Mouse (Mus musculus) embryonic facial prominence, embryonic 14.5 days (tissue): ENCODE measurements around the gene Agr3. TPM values are rescaled to one million over a fixed set of nuclear protein-coding genes. Genes with fewer than 3 reads are reported as not detected.
A peak's percentile ranks its signal among the peaks of the same experiment; 100 is the strongest.

ENCODE experiments used
- ATAC-seq: fragments of 200-750 bp; cut with Nextera tagmentation; 2 replicates; pipeline ENCODE4 v1.8.0; 2017; ENCODE audit warnings: low read depth, moderate number of reproducible peaks, moderate TSS enrichment
- DNase-seq: peaks from one replicate; pipeline ENCODE4 v3.0.0-alpha.2; 2015; ENCODE audit warnings: low spot score
- H3K27ac ChIP-seq: fragments of 300-500 bp; sonication (generic); replicated peaks from 2 replicates; pipeline ENCODE4 v1.5.1; 2014; ENCODE audit warnings: low read depth, mild to moderate bottlenecking, low read length, moderate library complexity
- H3K27me3 ChIP-seq: fragments of 300-500 bp; sonication (generic); replicated peaks from 2 replicates; pipeline ENCODE4 v1.6.1; 2014; ENCODE audit warnings: low read length; ENCODE audit not compliant: control insufficient read depth, insufficient read depth
- H3K36me3 ChIP-seq: fragments of 300-500 bp; sonication (generic); 2 replicates; pipeline ENCODE4 v1.6.1; 2014; ENCODE audit warnings: low read length, mixed read lengths; ENCODE audit not compliant: control insufficient read depth, insufficient read depth
- H3K4me1 ChIP-seq: fragments of 300-500 bp; sonication (generic); 2 replicates; pipeline ENCODE4 v1.6.1; 2014; ENCODE audit warnings: antibody characterized with exemption, low read length; ENCODE audit not compliant: control insufficient read depth, insufficient read depth
- H3K4me2 ChIP-seq: fragments of 300-500 bp; sonication (generic); 2 replicates; pipeline ENCODE4 v1.6.1; 2014; ENCODE audit warnings: low read depth, mild to moderate bottlenecking, low read length, moderate library complexity, mixed read lengths
- H3K4me3 ChIP-seq: fragments of 300-500 bp; sonication (generic); 2 replicates; pipeline ENCODE4 v1.5.1; 2014; ENCODE audit warnings: low read depth, mild to moderate bottlenecking, low read length
- H3K9ac ChIP-seq: fragments of 300-500 bp; sonication (generic); 2 replicates; pipeline ENCODE4 v1.6.1; 2014; ENCODE audit warnings: low read depth, mild to moderate bottlenecking, low read length, moderate library complexity, mixed read lengths
- H3K9me3 ChIP-seq: fragments of 300-500 bp; sonication (generic); 2 replicates; pipeline ENCODE4 v1.6.1; 2016; ENCODE audit warnings: low read length; ENCODE audit not compliant: control insufficient read depth
- WGBS: fragments of 180-500 bp; shearing (Covaris S2); extraction: QIAGEN DNeasy Blood & Tissue Kit; methylation state at CpG from one replicate; pipeline ENCODE4 v1.1.7; 2014; 5-methylcytosine and 5-hydroxymethylcytosine counted together
- polyA plus RNA-seq: library from polyadenylated mRNA; unstranded; fragments of >200 nt; fragmentation: Nextera tagmentation; extraction: Ambion mirVana; gene quantifications from 2 replicates; pipeline ENCODE4 v1.2.1, GENCODE M21; 2014

The Agr3 gene
- polyA plus RNA-seq, 1 experiment from 2014 or later, result 4.0 TPM

DNA sequence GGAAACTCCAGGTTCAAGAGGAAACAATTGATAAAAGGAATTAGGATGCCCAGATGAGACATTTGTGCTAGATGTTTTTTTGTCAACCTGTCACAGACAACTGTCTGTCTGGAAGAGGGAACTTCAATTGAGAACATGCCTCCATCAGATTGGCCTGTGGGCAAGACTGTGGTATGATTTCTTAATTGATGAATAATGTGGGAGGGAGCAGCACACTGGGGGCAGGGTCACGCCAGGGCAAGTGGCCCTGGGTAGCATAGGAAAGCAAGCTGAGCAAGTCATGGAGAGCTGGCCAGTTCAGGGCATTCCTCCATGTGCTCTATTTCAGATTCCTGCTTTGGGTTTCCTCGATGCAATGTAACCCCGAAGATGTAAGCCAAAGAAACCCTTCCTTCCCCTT lies 50.5 kb downstream of the Agr3 start:
- WGBS, result 71% methylated on average over 3 of the region's 3 CpGs
- Histone ChIP-seq H3K36me3 (no peaks in the 10 kb centered on the region), H3K4me3 (no peak overlapping the region), H3K9ac (no peak overlapping the region), H3K9me3 (no peaks in the 10 kb centered on the region), H3K4me2 (no peak overlapping the region), H3K4me1 (no peaks in the 10 kb centered on the region), H3K27me3 (no peaks in the 10 kb centered on the region), H3K27ac (no peak overlapping the region)
- DNase-seq (no peak), ATAC-seq (no peak)

DNA sequence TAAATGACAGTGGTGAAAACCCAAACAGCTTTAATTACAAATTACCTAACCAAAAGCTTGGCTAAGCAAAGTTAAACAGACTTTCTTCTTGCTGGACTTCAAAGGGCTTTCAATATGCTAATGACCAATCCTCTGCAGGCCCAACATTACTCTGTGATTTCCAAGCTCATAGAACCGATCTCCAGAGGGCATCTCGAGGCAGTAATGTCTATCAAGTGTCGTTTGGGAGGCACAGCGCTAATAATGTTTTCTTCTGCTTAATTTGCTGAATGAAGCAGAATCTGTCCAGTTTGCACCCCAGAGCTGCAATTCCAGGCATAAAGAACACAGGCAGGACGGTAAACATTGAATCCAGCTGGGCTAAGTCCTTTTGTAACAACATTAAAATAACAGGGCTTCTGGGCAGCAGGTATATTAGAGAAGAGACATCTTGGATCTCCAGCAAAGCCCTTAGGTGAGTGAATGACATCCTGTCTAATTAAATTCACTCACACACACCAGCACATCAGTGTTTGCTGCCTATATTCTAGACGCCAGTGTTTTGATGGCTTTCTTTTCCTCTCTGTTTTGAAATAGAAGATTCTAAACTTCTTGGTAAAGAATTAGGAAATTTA lies 52.3 kb downstream of the Agr3 start:
- Histone ChIP-seq H3K36me3 (no peaks in the 10 kb centered on the region), H3K9me3 (no peaks in the 10 kb centered on the region), H3K4me2 (no peak overlapping the region), H3K27me3 (no peaks in the 10 kb centered on the region), H3K4me1 (no peaks in the 10 kb centered on the region), H3K4me3 (no peak overlapping the region), H3K9ac (no peak overlapping the region), H3K27ac (no peak overlapping the region)
- DNase-seq, result no peak
- WGBS, result 31% methylated on average over 6 of the region's 6 CpGs
- no peak for ATAC-seq

DNA sequence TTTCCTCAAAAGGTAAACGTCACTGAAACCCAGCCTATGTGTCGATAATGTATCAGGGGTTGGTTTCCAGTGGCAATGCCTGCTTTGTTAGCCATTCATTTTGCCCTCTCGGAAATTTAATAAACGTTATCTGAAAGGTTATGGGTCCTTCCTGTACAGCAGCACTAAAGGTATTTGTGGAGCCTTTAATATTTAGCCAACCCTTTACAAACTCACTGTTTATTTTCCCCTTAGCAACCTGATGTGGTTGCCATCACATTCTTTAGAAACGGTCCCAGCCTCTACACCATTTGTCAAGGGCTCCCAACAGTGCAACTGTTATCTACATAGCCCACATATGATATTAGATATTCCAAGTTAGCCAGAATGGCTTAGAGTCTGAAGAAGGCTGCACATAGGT lies 54.2 kb downstream of the Agr3 start:
- no peaks in the 10 kb centered on the region for H3K9me3 ChIP-seq
- no peak for DNase-seq
- H3K36me3 ChIP-seq, result no peaks in the 10 kb centered on the region
- no peak for ATAC-seq
- H3K27me3 ChIP-seq, result no peaks in the 10 kb centered on the region
- no peak overlapping the region for H3K4me3 ChIP-seq
- H3K4me1 ChIP-seq, result no peaks in the 10 kb centered on the region
- 80% methylated on average over 5 of the region's 5 CpGs for WGBS
- H3K4me2 ChIP-seq, result no peak overlapping the region
- no peak overlapping the region for H3K9ac ChIP-seq
- no peak overlapping the region for H3K27ac ChIP-seq

DNA sequence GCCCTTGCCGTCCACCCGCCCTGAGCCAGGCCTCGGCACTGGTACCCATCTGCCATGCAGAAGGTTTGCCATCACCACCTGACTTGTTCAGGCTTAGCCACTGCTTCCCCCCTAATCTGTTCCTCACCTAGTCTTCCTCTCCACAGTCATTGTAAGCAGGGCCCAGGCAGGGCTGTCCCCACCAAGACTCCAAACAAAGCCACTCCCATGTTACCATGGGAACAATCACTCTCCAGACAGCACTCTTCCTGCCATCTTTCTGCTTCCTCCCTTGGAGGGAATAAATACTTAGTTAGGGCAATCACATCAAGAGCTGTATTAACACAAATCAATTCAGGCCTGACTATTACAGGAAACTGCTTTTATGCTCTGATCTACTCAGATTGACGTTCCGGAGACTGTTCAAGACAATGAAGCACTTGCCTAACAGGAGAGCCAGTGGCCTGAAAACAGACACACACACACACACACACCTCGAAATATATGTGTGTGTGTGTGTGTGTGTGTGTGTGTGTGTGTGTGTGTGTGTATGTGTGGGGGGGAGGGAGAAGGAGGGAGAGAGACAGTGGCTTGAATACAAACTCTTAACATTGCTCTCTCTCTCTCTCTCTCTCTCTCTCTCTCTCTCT lies 56.4 kb downstream of the Agr3 start:
- no peak overlapping the region for H3K4me3 ChIP-seq
- H3K4me1 ChIP-seq, result no peaks in the 10 kb centered on the region

DNA sequence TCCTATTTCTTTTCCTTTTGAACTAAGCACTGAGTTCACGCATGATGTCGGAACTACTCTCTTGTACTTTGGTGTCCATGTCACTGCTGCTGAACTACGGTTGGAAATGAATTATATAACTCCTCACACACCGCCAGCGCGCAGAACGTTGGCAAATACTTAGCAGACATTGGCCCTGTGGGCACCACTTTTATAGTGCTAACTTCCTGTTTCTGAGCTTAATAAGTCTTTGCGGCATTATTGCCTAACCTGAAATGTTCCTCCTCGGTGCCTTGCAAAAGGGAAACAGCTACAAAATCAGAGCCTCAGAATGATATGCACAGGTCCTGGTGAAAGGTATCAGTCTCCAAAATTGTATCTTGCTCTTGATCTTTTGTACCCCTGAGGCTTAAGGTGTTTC lies 58.1 kb downstream of the Agr3 start:
- DNase-seq, result no peak
- no peak for ATAC-seq

More for the DNA sequence above, 56.4 kb downstream of the Agr3 start:
- H3K27ac ChIP-seq, result no peak overlapping the region
- H3K27me3 ChIP-seq, result no peaks in the 10 kb centered on the region
- no peak overlapping the region for H3K4me2 ChIP-seq
- H3K9ac ChIP-seq, result no peak overlapping the region
- no peaks in the 10 kb centered on the region for H3K9me3 ChIP-seq
- peak; percentile 79; the same call in 1 of the 2 replicates for ATAC-seq
- WGBS, result 49% methylated on average over 6 of the region's 6 CpGs
- H3K36me3 ChIP-seq, result no peaks in the 10 kb centered on the region
- peak; percentile 73 for DNase-seq

DNA sequence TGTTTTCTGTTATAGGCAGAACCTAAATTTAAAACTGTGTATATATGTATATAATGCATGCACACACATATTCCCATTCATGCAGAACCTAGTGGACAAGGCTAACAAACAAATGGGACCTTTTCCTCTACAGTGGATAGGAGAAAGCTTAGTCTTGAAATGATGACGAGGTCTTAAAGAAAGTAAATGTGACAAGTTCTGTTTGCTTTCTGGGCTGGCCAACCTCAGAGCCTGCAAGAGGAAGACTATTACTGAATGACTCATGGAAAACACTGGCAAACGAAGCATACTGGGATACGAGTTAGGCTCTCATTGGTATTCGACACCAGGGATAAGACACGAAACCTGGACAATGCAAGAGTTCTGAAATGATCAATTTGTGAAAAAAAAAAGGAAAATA lies 59.3 kb downstream of the Agr3 start:
- Histone ChIP-seq H3K9me3 (no peaks in the 10 kb centered on the region), H3K9ac (no peak overlapping the region), H3K4me1 (no peaks in the 10 kb centered on the region), H3K27ac (no peak overlapping the region), H3K36me3 (no peaks in the 10 kb centered on the region), H3K27me3 (no peaks in the 10 kb centered on the region), H3K4me3 (no peak overlapping the region), H3K4me2 (no peak overlapping the region)
- ATAC-seq (no peak), DNase-seq (no peak)
- 86% methylated on average over 5 of the region's 5 CpGs for WGBS

More for the DNA sequence above, 58.1 kb downstream of the Agr3 start:
- Histone ChIP-seq H3K36me3 (no peaks in the 10 kb centered on the region), H3K9ac (no peak overlapping the region), H3K4me1 (no peaks in the 10 kb centered on the region), H3K27me3 (no peaks in the 10 kb centered on the region), H3K9me3 (no peaks in the 10 kb centered on the region), H3K4me3 (no peak overlapping the region), H3K4me2 (no peak overlapping the region), H3K27ac (no peak overlapping the region)
- 92% methylated on average over 9 of the region's 9 CpGs for WGBS

DNA sequence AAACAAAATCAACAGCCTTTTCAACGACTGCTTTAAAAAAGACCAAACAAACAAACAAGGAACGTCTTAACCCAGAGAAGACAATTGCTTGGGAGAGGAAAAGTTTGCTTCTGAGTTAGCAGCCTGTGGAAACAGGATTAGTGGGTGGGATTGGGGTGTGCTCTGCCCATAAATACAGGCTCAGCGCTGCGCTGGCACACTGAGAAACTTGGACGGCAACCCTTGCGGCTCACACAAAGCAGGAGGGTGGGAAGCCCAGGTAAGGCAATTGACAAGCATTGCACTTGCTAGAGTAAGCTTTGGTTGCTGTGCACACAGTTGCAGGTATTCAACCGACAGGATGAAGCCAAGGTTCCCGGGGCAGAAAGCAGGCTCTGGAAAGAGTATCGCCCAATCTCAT lies 67.3 kb downstream of the Agr3 start, which contains the start of gene Agr2:
Gene Agr2, plus strand, starts transcription at position 197 of the 400 bp plus-strand sequence.
- peak; percentile 87 for ATAC-seq
- no peaks in the 10 kb centered on the region for H3K27me3 ChIP-seq

DNA sequence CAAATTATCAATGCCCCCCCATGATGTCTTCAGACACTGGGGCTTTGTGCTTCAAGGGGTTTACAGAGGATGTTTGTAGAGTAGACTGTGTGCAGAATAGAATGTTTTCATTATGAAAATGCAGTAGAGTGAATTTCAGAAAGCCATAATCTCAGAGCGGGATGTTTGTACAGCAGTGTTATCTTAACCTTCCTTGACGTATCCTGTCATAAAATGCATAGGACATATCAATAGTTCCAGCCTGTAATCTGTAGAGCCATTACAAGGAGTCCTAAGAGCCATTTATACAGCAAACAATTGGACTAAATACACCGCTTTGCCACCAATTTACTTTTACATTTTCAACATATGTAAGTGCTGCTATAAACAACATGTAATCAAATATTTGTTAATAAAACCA lies 68.2 kb downstream of the Agr3 start:
- ATAC-seq (no peak), DNase-seq (no peak)
- WGBS, result 66% methylated on average over 3 of the region's 3 CpGs

More for the DNA sequence above, 67.3 kb downstream of the Agr3 start, which contains the start of gene Agr2:
- Histone ChIP-seq H3K4me2 (no peak within 1 kb of the TSS; the same call in 1 of the 2 replicates), H3K27ac (no peak within 1 kb of the TSS), H3K4me1 (no peaks in the 10 kb centered on the region), H3K36me3 (no peaks in the 10 kb centered on the region), H3K9me3 (no peaks in the 10 kb centered on the region), H3K9ac (no peak within 1 kb of the TSS), H3K4me3 (no peak within 1 kb of the TSS)
- peak; percentile 61 for DNase-seq
- WGBS, result 70% methylated on average over 9 of the region's 9 CpGs

DNA sequence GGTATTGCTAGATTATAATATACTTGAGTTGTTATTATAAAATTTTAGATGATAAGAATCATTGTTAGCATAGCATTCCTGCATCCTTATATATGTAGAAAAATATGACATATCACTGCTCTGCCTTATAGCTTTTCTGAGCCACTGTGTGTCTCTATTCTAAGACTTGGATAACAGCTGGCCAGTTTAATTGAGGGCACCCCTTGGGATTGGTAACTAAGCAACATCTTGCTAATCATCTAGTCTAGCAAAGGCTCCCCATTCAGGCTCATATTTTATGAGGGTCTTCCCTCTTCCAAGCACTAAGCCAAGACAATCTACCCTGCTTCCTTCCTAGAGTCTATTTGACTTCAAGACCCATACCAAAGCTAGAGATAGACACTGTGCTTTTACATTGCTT lies 68.7 kb downstream of the Agr3 start:
- DNase-seq (peak; percentile 18), ATAC-seq (no peak)
- no peak overlapping the region for H3K27ac ChIP-seq
- H3K27me3 ChIP-seq, result no peaks in the 10 kb centered on the region
- H3K4me1 ChIP-seq, result no peaks in the 10 kb centered on the region
- no peaks in the 10 kb centered on the region for H3K9me3 ChIP-seq
- H3K9ac ChIP-seq, result no peak overlapping the region
- no peak overlapping the region for H3K4me2 ChIP-seq
- no peak overlapping the region for H3K4me3 ChIP-seq
- no peaks in the 10 kb centered on the region for H3K36me3 ChIP-seq

More for the DNA sequence above, 68.2 kb downstream of the Agr3 start:
- H3K9me3 ChIP-seq, result no peaks in the 10 kb centered on the region
- no peak overlapping the region for H3K4me2 ChIP-seq
- no peaks in the 10 kb centered on the region for H3K36me3 ChIP-seq
- H3K9ac ChIP-seq, result no peak overlapping the region
- no peak overlapping the region for H3K27ac ChIP-seq
- no peaks in the 10 kb centered on the region for H3K4me1 ChIP-seq
- H3K4me3 ChIP-seq, result no peak overlapping the region
- H3K27me3 ChIP-seq, result no peaks in the 10 kb centered on the region
